Mouse (Mus musculus): ENCODE measurements around the gene Sav1.

Sav1 gene

GRCm38 (mm10) chr12:69986786-69987497 lies at the start of gene Sav1:
Gene Sav1 (minus strand): TSS chr12:69987002.
- in situ Hi-C loops (cut with MboI, MseI) = no loop called here

DNA sequence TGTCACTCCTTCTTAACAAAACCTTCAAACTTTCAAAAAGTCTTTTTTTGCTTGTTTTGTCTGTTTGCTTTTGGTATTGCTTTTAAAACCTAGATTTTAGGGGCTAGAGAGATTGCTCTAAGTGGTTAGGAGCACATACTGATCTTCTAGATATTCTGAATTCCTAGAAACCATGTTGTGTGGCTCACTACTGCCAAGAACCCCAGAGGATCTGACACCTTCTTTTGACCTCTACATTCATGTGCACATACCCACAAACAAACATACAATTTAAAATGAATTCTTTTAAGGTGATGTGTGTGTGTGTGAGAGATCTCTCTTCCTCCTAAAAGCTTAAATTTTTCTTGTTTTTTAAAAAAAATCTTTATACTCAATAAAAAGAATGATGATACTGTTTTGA lies 39.4 kb upstream of the Sav1 start:
- in situ Hi-C loops (cut with MboI, MseI) = loop anchor here (25.0 kb wide), 1 partner anchor 1411 kb away; no protein-coding TSS in a partner anchor

DNA sequence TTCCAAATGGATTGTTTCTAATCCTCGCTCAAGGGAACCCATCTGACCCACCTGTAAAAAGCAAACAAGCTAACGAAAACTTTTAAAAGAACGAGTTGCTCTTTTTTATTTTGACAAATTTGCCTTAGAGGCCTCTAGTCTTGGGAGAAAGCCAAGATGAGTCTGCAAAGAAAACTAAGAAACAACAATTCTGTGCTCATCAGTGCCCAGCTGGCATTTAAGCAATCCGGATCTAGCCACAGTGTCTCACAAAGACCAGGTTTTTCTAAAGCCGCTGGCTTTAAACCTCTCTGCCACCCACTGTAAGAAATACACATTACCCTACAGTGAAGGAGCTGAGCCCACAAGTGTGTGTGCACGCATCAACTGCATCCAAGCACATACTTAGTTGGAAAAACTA lies 38.6 kb upstream of the Sav1 start:
- in situ Hi-C loops (cut with MboI, MseI) = loop anchor here (25.0 kb wide), 1 partner anchor 1412 kb away; no protein-coding TSS in a partner anchor

- in situ Hi-C loops (cut with MboI, MseI) = loop anchor here (5.0 kb wide), 1 partner anchor 34 kb away; no protein-coding TSS in a partner anchor
These were observed 36.8 kb upstream of the Sav1 start for GRCm38 (mm10) chr12:70023580-70023979.

GRCm38 (mm10) chr12:70018153-70018552 lies 31.4 kb upstream of the Sav1 start:
- in situ Hi-C loops (cut with MboI, MseI) = no loop called here

- in situ Hi-C loops (cut with MboI, MseI) = no loop called here
These were observed 29.1 kb upstream of the Sav1 start for GRCm38 (mm10) chr12:70015936-70016335.

- in situ Hi-C loops (cut with MboI, MseI) = no loop called here
These were observed 24.9 kb upstream of the Sav1 start for GRCm38 (mm10) chr12:70011681-70012080.

- in situ Hi-C loops (cut with MboI, MseI) = no loop called here
These were observed 23.6 kb upstream of the Sav1 start for GRCm38 (mm10) chr12:70010356-70010755.

- in situ Hi-C loops (cut with MboI, MseI) = no loop called here
These were observed 18.3 kb upstream of the Sav1 start for GRCm38 (mm10) chr12:70005103-70005502.

DNA sequence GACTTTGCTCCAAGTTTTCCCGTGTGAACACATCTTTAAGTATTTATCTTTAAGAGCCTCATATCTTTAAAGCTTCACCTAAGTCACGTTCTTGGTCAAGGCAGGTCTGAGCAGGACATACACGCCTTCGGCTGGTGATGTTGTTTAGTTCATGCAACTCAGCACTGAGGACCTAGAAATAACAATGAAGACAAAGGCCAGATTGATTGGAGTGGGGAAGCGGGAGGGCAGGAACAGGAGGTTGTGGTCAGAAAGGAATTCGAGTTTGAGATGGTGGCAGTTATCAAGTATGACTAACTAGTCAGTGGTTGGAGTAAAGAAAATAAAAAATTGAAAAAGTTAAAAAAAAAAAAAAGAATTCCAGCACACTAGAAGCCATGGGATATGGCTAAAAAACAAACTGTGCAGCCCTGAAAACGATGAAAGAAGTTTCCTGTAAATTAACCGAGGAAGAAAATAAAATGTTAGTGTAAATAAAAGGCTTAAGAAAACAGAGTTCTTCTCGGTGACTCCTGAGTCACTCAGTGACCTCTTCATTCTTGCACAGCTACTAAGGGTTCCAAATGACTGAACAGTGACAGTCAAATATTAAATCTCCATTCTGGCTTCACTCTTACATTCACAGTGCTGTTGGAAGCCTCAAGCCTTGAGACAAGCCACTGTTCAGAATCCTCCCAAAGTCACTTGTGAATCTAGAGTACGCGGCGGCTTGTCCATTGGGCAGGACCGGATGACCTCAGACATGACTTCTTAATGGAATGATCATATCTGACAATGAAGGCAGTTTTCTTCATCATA lies 11.6 kb upstream of the Sav1 start:
- in situ Hi-C loops (cut with MboI, MseI) = no loop called here

- in situ Hi-C loops (cut with MboI, MseI) = no loop called here
These were observed 8.6 kb upstream of the Sav1 start for GRCm38 (mm10) chr12:69995382-69995781.

DNA sequence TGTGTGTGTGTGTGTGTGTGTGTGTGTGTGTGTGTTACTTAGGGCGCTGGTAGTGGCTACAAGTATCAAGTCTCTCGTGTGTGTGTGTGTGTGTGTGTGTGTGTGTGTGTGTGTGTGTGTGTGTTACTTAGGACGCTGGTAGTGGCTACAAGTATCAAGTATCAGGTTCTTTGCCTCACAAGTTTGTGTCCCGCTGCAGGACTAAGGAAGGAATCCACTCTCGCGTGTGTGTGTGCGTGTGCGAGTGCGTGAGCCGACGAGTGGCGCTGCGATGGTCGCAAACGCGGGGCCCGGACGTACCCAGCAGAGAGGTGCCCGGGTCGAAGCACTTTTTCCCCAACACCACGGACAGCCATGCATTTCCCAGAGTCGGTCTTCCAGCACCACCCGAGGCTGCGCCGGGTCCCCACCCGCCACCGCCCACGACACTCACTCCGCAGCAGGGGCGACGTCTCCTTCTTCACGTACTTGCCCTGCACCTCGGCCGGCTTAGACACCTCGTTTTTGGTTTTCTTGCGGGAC lies 500 bp downstream of the Sav1 start:
- in situ Hi-C loops (cut with MboI, MseI) = no loop called here

- in situ Hi-C loops (cut with MboI, MseI) = no loop called here
These were observed 1.3 kb downstream of the Sav1 start for GRCm38 (mm10) chr12:69985546-69985945.

DNA sequence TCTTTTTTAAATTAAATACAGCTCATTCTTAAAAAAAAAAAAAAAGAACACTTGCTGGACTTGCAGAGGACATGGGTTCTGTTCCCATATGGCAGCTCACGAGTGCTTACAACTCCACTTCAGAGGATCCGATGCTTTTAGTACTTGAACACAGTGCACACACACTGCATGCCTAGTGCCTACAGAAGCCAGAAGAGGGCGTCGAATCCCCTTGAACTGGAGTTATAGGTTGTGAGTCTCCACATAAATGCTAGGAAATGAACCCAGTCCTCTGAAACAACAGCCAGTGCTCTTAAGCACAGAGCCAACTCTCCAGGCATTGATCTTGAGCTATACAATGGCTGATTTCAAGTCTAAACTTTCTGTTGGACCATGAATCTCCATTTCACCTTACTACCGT lies 3.9 kb downstream of the Sav1 start:
- in situ Hi-C loops (cut with MboI, MseI) = loop anchor here (5.0 kb wide), 1 partner anchor 169 kb away; the partner anchor contains the start of gene Abhd12b

DNA sequence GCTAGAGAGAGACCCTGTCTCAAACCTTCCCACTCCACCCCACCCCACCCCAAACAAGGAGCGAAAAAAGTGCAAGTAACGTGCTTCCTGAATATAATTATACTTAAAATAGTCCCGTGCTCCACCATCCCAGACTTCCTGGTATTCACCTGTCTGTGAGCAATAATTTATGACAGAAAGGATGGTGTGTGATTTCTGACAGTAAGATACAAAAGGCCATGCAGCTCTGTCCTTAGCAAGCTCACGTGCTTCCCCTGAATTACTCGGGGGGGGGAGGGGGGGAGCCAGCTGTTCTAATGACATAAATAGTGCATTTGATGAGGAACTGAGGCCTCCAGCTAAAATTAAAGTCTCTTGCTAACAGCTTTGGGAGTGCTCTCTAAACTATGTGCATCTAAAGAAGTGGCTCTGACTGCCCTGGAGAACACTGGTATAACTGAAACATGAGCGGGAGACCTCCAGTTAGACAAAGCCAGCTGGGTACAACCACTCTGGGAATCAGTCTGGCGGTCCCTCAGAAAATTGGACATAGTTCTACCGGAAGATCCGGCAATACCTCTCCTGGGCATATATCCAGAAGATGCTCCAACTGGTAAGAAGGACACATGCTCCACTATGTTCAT lies 9.3 kb downstream of the Sav1 start:
- in situ Hi-C loops (cut with MboI, MseI) = no loop called here

- in situ Hi-C loops (cut with MboI, MseI) = no loop called here
These were observed 10.1 kb downstream of the Sav1 start for GRCm38 (mm10) chr12:69976688-69977087.

DNA sequence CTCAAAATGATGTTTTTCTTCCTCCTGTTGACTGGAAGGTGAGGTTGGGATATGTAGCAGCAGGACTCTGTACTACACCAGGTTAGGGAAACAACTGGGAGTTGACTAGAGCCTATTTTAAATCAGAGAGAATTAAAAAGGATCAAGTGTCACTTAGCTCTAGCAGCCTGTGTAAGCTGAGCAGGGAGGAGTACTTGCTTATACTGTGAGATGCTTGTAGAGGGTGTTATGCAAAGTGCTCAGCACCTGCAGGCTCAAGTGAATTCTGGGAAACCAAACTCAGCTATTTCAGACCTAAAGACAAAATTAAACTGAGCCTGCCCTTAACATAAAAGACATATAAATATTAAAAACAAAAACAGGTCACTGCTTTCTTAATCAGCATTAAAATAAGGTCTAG lies 13.1 kb downstream of the Sav1 start:
- in situ Hi-C loops (cut with MboI, MseI) = no loop called here

- in situ Hi-C loops (cut with MboI, MseI) = no loop called here
These were observed 18.6 kb downstream of the Sav1 start for GRCm38 (mm10) chr12:69968154-69968553.

DNA sequence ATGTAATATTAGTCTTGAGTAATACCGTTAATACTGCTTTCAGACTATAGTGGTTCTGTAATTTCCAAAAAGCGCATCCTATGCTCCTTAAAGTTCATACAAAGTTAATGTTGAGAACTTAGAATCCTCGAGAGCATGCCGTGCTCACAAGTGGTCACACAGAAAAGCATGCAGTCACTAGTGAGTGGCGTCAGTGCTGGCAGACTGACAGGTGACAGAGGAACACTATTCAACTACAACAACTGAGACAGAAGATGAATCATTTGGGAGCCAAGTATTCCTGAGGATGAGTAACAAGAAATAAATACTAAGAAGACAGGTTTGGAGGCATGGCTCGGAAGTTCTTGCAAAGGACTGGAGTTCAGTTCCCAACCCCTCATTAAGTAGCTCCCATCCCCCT lies 19.7 kb downstream of the Sav1 start:
- in situ Hi-C loops (cut with MboI, MseI) = no loop called here

- in situ Hi-C loops (cut with MboI, MseI) = no loop called here
These were observed 20.7 kb downstream of the Sav1 start for GRCm38 (mm10) chr12:69966071-69966470.

DNA sequence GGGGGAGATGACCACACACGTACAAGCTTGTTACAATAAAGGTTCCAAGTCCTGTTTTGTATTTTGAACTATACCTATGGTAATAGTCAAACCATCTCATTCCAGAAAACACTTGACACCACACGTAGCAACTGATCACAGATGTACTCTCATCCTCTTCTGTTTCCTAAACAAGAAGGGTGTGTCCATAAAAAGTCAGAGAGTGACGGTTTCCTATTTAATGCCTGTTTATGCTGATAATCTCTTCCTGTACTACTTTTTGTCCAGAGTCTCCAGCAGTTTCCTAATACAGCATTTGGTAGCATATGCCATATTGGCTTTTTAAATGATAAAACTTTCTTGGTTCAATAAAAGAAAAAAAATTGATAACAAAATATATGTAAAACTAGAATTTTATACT lies 21.2 kb downstream of the Sav1 start:
- in situ Hi-C loops (cut with MboI, MseI) = no loop called here

DNA sequence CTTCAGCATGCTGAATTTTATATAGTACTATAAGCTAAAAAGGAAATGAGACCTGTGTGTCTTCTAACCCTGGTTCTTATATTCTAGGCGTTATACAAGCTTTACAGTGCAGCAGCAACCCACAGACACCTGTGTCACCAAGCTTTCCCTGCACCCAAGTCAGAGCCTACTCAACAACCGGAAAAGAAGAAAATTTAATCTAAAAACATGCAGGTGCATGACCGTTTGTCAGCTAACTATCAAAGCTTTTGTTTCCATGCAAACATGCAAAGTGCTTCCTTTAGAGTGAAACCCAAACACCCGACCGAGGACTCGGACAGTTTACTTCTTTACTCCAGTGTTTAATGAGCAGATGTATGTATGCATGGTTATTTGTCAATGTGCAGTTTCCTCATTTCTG lies 23.7 kb downstream of the Sav1 start:
- in situ Hi-C loops (cut with MboI, MseI) = no loop called here

All from T-helper 1 cell (primary cell).